Mouse (Mus musculus) monocyte, adult 2 months (primary cell): ENCODE measurements around the gene Edaradd.
A peak's percentile ranks its signal among the peaks of the same experiment; 100 is the strongest.

ENCODE experiments used
- DNase-seq, 2 experiments: peaks; one replicate each; pipeline ENCODE4 v3.0.0; 2022; ENCODE audit warnings: low spot score in 2 of 2, low read depth in 1 of 2

Edaradd gene

DNA sequence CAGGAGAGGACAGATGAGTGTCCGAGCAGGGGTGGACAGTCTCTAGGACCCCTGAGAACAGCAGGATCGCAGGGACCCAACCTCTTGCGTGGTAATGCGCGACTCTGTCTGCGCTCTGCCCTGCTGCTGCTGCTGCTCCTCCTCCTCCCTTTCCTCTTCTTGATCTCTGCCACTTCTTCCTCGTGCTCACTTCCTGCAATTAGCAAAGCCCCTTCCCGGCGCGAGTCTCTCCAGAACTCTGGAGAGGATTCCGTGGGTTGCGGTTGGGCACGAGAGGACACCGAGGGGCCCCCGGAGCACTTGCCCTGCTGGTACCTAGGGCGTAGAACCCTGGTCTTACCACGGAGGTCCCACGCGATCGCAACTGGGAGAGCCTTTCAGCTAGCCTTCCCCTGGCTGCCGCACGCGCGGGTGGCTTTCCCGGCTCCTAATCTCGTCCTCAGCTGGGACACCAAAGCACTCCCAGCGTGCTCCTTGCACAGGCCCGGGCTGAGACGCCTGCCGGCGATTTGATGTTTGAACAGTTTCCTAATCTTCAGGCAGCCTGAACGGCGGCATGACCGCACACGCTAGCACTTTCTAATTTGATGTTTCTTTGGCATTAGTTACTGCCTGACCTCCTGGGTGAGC is at the start of gene Edaradd:
Edaradd (minus strand) TSS at position 484 of the 630 bp plus-strand sequence.
- DNase-seq = no peak

GRCm38 (mm10) chr13:12569741-12570140 is 49.5 kb upstream of the Edaradd start:
- peak in 1 of 2 experiments; percentile 10 for DNase-seq

DNA sequence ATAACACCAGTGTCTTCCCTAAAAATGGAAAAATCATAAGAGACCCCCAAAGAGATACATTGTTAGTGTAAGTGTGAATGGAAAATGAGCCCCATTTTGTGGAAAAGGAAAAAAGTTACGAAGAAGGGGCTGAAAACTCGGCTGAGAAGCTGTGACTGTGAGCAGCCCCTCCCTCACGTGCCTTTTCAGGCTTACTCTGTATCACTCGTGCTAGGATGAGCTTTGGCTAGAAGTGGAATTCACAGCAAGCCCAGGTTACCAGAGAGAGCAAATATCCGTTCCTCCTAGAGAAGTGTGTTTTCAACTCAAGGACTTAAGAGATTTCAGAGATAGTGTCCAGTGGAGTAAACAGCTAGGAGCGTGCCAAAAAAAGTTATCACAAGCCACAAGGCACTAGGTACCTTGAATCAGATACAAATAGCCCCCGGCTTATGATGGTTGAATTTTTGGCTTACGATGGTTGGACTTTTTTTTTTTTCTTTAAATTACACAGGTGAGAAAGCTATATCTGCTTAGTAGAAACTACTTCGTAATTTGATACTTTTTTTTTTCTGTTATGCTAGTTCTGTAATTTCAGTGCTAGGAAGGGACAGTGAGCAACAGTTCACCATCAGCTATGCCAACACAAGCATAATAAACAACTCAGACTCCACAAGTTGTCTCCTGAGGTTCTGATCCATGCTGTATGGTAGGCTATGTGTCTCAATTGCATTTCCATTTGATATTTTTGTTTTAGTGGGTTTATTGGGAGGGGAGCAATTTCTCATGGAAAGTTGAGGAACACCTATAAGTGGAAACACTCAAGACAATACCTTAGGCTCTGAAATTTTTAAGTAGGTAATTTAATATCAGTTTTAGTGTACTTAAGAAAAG is 48.6 kb upstream of the Edaradd start:
- no peak for DNase-seq

- no peak for DNase-seq
Measured at GRCm38 (mm10) chr13:12567936-12568335, 47.7 kb upstream of the Edaradd start.

- peak; percentile 81 to 96 for DNase-seq
Measured at GRCm38 (mm10) chr13:12565621-12566390, 45.6 kb upstream of the Edaradd start, which contains the start of gene Ero1lb. TSS of gene Ero1lb (plus strand) at chr13:12565874.

GRCm38 (mm10) chr13:12562256-12562655 is 42.0 kb upstream of the Edaradd start:
- DNase-seq = no peak

DNA sequence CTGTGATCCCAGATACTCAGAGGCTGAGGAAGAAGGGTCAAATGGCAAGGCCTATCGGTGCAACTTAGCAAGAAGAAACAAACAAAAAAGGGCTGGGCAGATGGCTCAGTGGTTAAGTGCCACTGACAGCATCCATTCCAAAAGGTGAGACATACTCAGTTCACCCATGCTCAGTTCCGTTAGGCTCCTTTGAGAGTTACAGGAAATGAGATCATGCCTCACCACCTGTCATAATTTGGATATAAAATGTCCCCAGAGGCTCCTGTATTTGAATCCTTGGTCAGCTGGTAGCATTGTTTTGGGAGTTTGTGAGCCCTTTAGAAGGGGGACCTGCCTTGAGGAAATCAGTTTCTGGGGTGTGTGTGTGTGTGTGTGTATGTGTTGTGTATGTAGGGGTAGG is 41.5 kb upstream of the Edaradd start:
- no peak for DNase-seq

DNA sequence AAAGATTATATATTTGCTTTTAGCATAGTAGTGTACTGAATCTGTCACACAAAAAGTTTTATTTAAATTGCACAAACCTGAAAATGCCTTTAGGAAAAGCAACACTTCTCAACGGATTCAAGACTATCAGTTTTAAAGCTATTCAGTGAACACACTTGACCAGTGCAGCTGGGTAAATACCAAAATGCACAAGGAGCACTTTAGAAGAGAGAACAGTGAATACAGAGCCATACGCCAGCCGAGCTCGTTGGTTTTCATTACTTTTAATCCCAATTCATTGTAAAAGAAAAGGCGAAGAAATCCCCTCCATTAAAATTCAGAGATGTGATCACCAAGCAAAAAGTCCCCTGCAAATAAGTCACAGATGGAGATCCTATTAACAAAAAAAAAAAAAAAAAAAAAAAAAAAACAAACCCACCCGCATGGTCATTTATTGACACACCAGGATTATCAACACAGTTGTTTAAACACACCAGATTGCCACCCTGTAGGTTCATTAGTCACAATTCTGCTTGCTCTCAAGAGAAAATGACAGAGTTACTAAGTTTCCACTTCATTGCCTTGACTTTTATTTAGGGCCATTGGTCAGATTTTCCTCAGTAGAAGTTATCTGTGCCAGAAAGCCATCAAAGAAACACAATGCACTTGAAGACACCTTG is 39.4 kb upstream of the Edaradd start:
- DNase-seq = no peak

GRCm38 (mm10) chr13:12559044-12559443 is 38.8 kb upstream of the Edaradd start:
- DNase-seq = no peak

GRCm38 (mm10) chr13:12554211-12554610 is 34.0 kb upstream of the Edaradd start:
- no peak for DNase-seq

DNA sequence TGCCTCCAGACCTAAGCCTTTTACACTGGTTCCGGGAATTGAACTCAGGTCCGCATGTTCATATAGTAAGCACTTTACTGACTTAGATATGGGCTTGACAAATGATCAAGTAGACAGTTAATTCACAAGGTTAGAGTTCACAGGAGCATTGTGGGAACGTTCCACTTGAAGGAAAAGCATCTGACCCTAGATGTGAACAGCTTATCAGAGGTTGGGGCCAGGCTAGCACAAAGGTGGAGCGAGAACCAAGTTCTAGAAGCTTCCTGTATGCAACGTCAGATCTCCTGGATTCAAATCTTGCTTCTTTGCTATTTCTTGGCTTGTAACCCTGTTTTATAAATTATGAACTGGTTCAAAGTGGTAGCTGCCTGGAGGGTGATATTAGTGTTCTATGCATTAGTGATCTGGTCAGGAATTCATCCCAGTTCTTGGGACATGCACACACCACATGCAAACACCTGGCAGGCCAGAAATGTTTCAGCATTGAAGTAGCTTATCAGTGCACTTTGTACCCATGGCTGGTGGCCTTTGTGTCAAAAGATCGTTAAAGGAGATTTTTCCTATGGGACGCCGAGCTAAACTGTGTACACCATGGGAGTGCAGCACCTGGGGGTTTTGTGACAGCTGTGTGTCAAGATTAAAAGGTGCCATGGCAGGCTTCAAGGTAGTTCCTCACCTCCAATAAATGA is 23.8 kb upstream of the Edaradd start:
- no peak for DNase-seq

DNA sequence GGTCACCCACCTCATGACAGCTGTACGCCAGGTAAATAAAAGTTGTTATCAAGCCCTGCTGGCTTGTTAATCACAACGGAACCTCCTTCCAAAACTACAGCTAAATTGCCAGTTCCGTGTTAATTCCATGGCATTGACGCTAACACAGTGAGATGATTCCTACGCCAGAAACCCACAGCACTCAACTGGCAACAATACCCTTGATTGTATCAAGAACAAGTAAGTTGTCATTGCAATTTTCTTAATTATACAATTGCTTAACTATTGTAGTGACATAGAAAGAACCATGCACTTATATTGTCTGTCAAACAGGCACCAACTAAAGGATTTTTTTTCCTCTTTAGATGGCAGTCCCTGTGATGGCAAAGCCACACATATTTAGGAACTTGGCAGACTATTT is 23.0 kb upstream of the Edaradd start:
- DNase-seq = no peak

- peak in 1 of 2 experiments; percentile 25 for DNase-seq
Measured at GRCm38 (mm10) chr13:12542006-12542981, 22.1 kb upstream of the Edaradd start.

GRCm38 (mm10) chr13:12540119-12540518 is 19.9 kb upstream of the Edaradd start:
- no peak for DNase-seq

GRCm38 (mm10) chr13:12539716-12540115 is 19.5 kb upstream of the Edaradd start:
- DNase-seq = no peak

GRCm38 (mm10) chr13:12537971-12538370 is 17.7 kb upstream of the Edaradd start:
- DNase-seq = no peak

DNA sequence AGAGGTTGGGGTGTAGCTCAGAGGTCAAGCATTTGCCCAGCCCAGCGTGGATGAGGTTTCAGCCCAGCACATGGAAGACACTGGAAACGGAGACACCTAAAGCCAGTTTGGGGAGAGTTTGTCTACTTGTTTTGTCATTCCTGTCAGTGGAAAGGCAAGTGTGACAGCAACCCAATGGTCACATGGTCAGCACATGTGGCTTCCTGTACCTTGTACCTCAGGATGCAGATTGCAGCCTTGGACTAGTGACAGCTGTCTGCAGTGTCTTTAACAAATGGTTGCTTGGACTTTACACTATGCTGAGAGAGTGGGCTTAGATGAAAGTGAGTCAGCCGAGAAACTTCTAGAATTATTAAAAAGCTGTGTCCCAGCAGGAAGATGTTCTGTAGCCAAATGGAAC is 14.4 kb upstream of the Edaradd start:
- DNase-seq = no peak

GRCm38 (mm10) chr13:12525678-12526077 is 5.4 kb upstream of the Edaradd start:
- DNase-seq = no peak

DNA sequence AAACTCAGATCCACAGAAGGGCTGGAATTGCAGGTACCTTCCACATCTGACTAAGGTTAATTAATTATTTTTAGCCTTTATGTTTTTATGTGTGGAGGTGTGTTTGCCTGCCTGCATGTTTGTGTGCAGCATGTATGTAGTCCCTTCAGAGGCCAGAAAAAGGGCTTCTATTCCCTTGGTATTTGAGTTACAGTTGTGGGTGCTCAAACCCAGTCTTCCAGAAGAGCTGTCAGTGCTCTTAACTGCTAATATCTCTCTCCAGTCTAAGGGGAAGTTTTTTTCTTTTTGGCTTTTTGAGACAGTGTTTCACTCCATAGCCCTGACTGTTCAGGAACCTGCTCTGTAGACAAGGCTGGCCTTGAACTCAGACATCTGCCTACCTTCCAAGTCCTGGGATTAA is 2.1 kb upstream of the Edaradd start:
- DNase-seq = no peak
